Mouse (Mus musculus): ENCODE data around the gene Gm11634. TPM values are rescaled to one million over a fixed set of nuclear protein-coding genes. Genes with fewer than 3 reads are reported as not detected.
"Not testable (repeated sequence)": the region's sequence is repeated elsewhere in the genome, so short reads cannot be mapped to it uniquely, and the experiment has no call there.

The Gm11634 gene
- polyA plus RNA-seq, 1 experiment from 2014 or later = not detected

- no peaks in the 10 kb centered on the region for H3K9me3 ChIP-seq
- ATAC-seq (ENCODE audit: low FRiP score) = no peak
- H3K36me3 ChIP-seq (replicated peaks) = no peaks in the 10 kb centered on the region
- H3K9ac ChIP-seq = no peak overlapping the region
- peaks cover 39% of the 10 kb centered on the region for H3K4me1 ChIP-seq
- no peaks in the 10 kb centered on the region for H3K27me3 ChIP-seq
- H3K27ac ChIP-seq = peak overlapping the region; percentile 19; the same call in 1 of the 2 replicates
- WGBS = 79% methylated on average over 6 of the region's 6 CpGs
- H3K4me3 ChIP-seq (replicated peaks) = no peak overlapping the region
- no peak overlapping the region for H3K4me2 ChIP-seq
These were observed 14.5 kb upstream of the Gm11634 start for GRCm38 (mm10) chr11:101613596-101613995.

- no peak for ATAC-seq (ENCODE audit: low FRiP score)
- Histone ChIP-seq H3K27ac (no peak overlapping the region), H3K9ac (no peak overlapping the region), H3K9me3 (no peaks in the 10 kb centered on the region), H3K4me1 (peaks cover 16% of the 10 kb centered on the region), H3K36me3 (replicated peaks) (no peaks in the 10 kb centered on the region), H3K4me3 (replicated peaks) (no peak overlapping the region), H3K27me3 (no peaks in the 10 kb centered on the region), H3K4me2 (no peak overlapping the region)
- 44% methylated on average over 11 of the region's 11 CpGs for WGBS
These were observed 11.4 kb upstream of the Gm11634 start for GRCm38 (mm10) chr11:101610445-101610844.

GRCm38 (mm10) chr11:101607134-101607533 is 8.1 kb upstream of the Gm11634 start:
- H3K27ac ChIP-seq; H3K27me3 ChIP-seq; H3K4me2 ChIP-seq; H3K9ac ChIP-seq; H3K4me1 ChIP-seq; H3K4me3 ChIP-seq (replicated peaks); H3K36me3 ChIP-seq (replicated peaks); ATAC-seq (ENCODE audit: low FRiP score); H3K9me3 ChIP-seq: not testable (repeated sequence)
- 89% methylated on average over 4 of the region's 4 CpGs for WGBS

GRCm38 (mm10) chr11:101604531-101605453 is 5.7 kb upstream of the Gm11634 start:
- not testable (repeated sequence) for H3K36me3 ChIP-seq (replicated peaks); H3K9me3 ChIP-seq; H3K4me1 ChIP-seq; H3K27me3 ChIP-seq
- peak overlapping the region; percentile 53 for H3K4me2 ChIP-seq
- ATAC-seq (ENCODE audit: low FRiP score) = peak; percentile 89
- H3K9ac ChIP-seq = peak overlapping the region; percentile 9; the same call in 1 of the 2 replicates
- WGBS = 1% methylated on average over 30 of the region's 30 CpGs
- peak overlapping the region; percentile 76 for H3K27ac ChIP-seq
- peak overlapping the region; percentile 41 for H3K4me3 ChIP-seq (replicated peaks)

- Histone ChIP-seq H3K4me3 (replicated peaks) (peak overlapping the region; percentile 41), H3K27ac (no peak overlapping the region), H3K4me1 (no peaks in the 10 kb centered on the region), H3K27me3 (peaks cover 5% of the 10 kb centered on the region; the same call in 1 of the 2 replicates), H3K36me3 (replicated peaks) (no peaks in the 10 kb centered on the region), H3K9ac (peak overlapping the region; percentile 9; the same call in 1 of the 2 replicates), H3K4me2 (peak overlapping the region; percentile 53), H3K9me3 (no peaks in the 10 kb centered on the region)
- WGBS = 0% methylated on average over 3 of the region's 3 CpGs
- no peak for ATAC-seq (ENCODE audit: low FRiP score)
These were observed 5.1 kb upstream of the Gm11634 start for GRCm38 (mm10) chr11:101604116-101604515.

GRCm38 (mm10) chr11:101602491-101602890 is 3.4 kb upstream of the Gm11634 start:
- Histone ChIP-seq H3K9ac (no peak overlapping the region), H3K27me3 (peaks cover 5% of the 10 kb centered on the region; the same call in 1 of the 2 replicates), H3K27ac (no peak overlapping the region), H3K36me3 (replicated peaks) (no peaks in the 10 kb centered on the region), H3K4me1 (no peaks in the 10 kb centered on the region), H3K4me2 (no peak overlapping the region), H3K4me3 (replicated peaks) (no peak overlapping the region), H3K9me3 (no peaks in the 10 kb centered on the region)
- no peak for ATAC-seq (ENCODE audit: low FRiP score)
- 9% methylated on average over 3 of the region's 3 CpGs for WGBS

- Histone ChIP-seq H3K4me3 (replicated peaks) (no peak overlapping the region), H3K4me2 (no peak overlapping the region), H3K4me1 (no peaks in the 10 kb centered on the region), H3K9ac (no peak overlapping the region), H3K36me3 (replicated peaks) (no peaks in the 10 kb centered on the region), H3K27me3 (no peaks in the 10 kb centered on the region), H3K27ac (no peak overlapping the region), H3K9me3 (no peaks in the 10 kb centered on the region)
- WGBS = 77% methylated on average over 12 of the region's 12 CpGs
- ATAC-seq (ENCODE audit: low FRiP score) = no peak
These were observed 8.9 kb downstream of the Gm11634 start for GRCm38 (mm10) chr11:101589989-101590624.

GRCm38 (mm10) chr11:101589444-101589843 is 9.6 kb downstream of the Gm11634 start:
- Histone ChIP-seq H3K9ac (no peak overlapping the region), H3K4me1 (no peaks in the 10 kb centered on the region), H3K27me3 (no peaks in the 10 kb centered on the region), H3K36me3 (replicated peaks) (no peaks in the 10 kb centered on the region), H3K4me3 (replicated peaks) (no peak overlapping the region), H3K27ac (no peak overlapping the region), H3K9me3 (no peaks in the 10 kb centered on the region), H3K4me2 (no peak overlapping the region)
- WGBS = 27% methylated on average over 5 of the region's 5 CpGs
- ATAC-seq (ENCODE audit: low FRiP score) = no peak

GRCm38 (mm10) chr11:101588868-101589267 is 10.2 kb downstream of the Gm11634 start:
- H3K27ac ChIP-seq = no peak overlapping the region
- H3K27me3 ChIP-seq = no peaks in the 10 kb centered on the region
- 90% methylated on average over 7 of the region's 7 CpGs for WGBS
- H3K4me1 ChIP-seq = no peaks in the 10 kb centered on the region
- H3K9me3 ChIP-seq = no peaks in the 10 kb centered on the region
- H3K4me3 ChIP-seq (replicated peaks) = no peak overlapping the region
- no peaks in the 10 kb centered on the region for H3K36me3 ChIP-seq (replicated peaks)
- no peak for ATAC-seq (ENCODE audit: low FRiP score)
- H3K4me2 ChIP-seq = no peak overlapping the region
- no peak overlapping the region for H3K9ac ChIP-seq

- Histone ChIP-seq H3K4me2 (no peak overlapping the region), H3K27ac (no peak overlapping the region), H3K9me3 (no peaks in the 10 kb centered on the region), H3K9ac (no peak overlapping the region), H3K4me1 (no peaks in the 10 kb centered on the region), H3K36me3 (replicated peaks) (peaks cover 3% of the 10 kb centered on the region; the same call in 1 of the 2 replicates), H3K27me3 (no peaks in the 10 kb centered on the region), H3K4me3 (replicated peaks) (no peak overlapping the region)
- ATAC-seq (ENCODE audit: low FRiP score) = no peak
- WGBS = 93% methylated on average over 10 of the region's 10 CpGs
These were observed 11.4 kb downstream of the Gm11634 start for GRCm38 (mm10) chr11:101587676-101588075.

- Histone ChIP-seq H3K27ac (no peak overlapping the region), H3K4me2 (no peak overlapping the region), H3K9me3 (no peaks in the 10 kb centered on the region), H3K36me3 (replicated peaks) (peaks cover 6% of the 10 kb centered on the region; the same call in 1 of the 2 replicates), H3K9ac (no peak overlapping the region), H3K27me3 (no peaks in the 10 kb centered on the region), H3K4me3 (replicated peaks) (no peak overlapping the region), H3K4me1 (peaks cover 12% of the 10 kb centered on the region)
- WGBS = 82% methylated on average over 4 of the region's 4 CpGs
- no peak for ATAC-seq (ENCODE audit: low FRiP score)
These were observed 13.3 kb downstream of the Gm11634 start for GRCm38 (mm10) chr11:101585805-101586204.

- H3K27ac ChIP-seq; H3K4me3 ChIP-seq (replicated peaks); ATAC-seq (ENCODE audit: low FRiP score); H3K27me3 ChIP-seq; H3K9me3 ChIP-seq; H3K4me2 ChIP-seq; H3K9ac ChIP-seq: not testable (repeated sequence)
- H3K4me1 ChIP-seq = peaks cover 12% of the 10 kb centered on the region
- WGBS = 94% methylated on average over 1 of the region's 1 CpGs
- H3K36me3 ChIP-seq (replicated peaks) = peaks cover 13% of the 10 kb centered on the region
These were observed 14.0 kb downstream of the Gm11634 start for GRCm38 (mm10) chr11:101585031-101585430.
